Mouse (Mus musculus): ENCODE results near the gene Camta1. TPM values are rescaled to one million over a fixed set of nuclear protein-coding genes. Genes with fewer than 3 reads are reported as not detected.

Camta1 gene
- 15.8 and 19.2 TPM in 2 replicates for polyA plus RNA-seq (2012)

GRCm38 (mm10) chr4:151861806-151862739, at the start of gene Camta1:
Gene Camta1, minus strand, starts transcription at chr4:151861876.
- no peak for TF ChIP-seq GATA1 (IDR thresholded peaks at IDR 0.05; ENCODE audit: low read length)

- TF ChIP-seq GATA1 (IDR thresholded peaks at IDR 0.05; ENCODE audit: low read length), result no peak
Measured at GRCm38 (mm10) chr4:151908809-151909208, 47.1 kb upstream of the Camta1 start.

GRCm38 (mm10) chr4:151907577-151908343, 46.1 kb upstream of the Camta1 start:
- no peak for TF ChIP-seq GATA1 (IDR thresholded peaks at IDR 0.05; ENCODE audit: low read length)

DNA sequence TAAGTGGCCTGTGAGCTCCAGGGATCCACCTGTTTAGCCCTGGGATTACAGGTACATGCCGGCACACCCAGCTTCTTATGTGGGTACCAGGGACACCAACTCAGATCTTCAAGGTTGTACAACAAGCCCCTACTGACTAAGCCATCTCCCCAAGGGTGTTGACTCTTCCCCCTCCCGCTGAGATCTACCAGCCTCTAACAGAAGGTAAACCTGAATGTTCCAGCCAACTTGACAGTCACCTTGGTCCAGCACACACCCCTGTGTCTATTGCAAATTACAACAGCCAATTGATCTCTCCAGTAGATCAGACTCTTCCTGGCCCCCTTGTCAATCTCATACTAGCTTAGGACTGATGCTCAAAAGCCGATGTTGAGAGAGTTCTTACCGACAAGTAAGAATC, 43.9 kb upstream of the Camta1 start:
- TF ChIP-seq GATA1 (IDR thresholded peaks at IDR 0.05; ENCODE audit: low read length), result no peak

GRCm38 (mm10) chr4:151904098-151904497, 42.4 kb upstream of the Camta1 start:
- no peak for TF ChIP-seq GATA1 (IDR thresholded peaks at IDR 0.05; ENCODE audit: low read length)

DNA sequence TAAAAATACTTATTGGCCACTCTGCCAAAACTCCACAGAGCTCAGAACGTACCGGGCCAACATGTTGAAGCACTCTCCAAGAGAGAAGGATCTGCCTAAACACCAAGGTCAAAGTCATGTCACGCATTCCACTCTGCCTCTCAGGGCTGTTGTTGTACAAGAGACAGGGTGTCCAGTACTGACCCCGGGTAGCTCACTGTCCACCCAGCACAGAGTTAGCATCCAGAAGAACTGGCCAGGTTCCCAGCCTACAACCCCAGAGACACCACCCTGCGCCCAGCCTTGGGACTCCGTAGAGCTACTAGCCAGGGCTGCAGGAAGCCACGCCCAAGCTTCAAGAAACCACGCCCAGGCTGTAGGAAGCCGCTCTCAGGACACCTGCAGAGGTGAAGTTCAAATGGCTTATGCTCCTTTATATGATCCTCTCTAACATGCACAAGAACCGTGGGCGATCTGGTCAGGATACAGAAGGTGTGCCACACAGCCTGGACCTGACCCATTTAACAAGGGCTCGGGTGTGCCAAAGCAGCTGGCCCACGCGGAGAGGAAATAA, 41.1 kb upstream of the Camta1 start:
- TF ChIP-seq GATA1 (IDR thresholded peaks at IDR 0.05; ENCODE audit: low read length), result no peak

GRCm38 (mm10) chr4:151902046-151902688, 40.5 kb upstream of the Camta1 start:
- TF ChIP-seq GATA1 (IDR thresholded peaks at IDR 0.05; ENCODE audit: low read length), result no peak

DNA sequence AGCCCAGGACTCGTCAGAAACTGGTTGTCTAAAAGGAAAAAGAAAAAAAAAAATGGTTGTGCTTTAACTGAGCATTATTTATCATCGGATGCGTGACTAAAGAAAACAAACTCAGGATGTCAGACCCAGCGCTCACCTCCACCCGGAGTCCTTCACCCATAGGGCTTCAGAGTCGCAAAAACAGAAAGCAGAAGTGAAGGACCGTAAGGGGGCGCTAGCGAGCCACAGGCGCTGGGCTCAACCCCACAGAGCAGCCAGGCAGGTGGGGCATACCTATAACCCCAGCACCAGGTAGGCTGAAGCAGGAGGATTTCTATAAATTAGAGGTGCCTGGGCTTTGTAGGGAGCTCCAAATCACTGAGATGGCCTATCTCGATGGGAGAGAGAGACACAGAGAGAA, 39.7 kb upstream of the Camta1 start:
- no peak for TF ChIP-seq GATA1 (IDR thresholded peaks at IDR 0.05; ENCODE audit: low read length)

GRCm38 (mm10) chr4:151900735-151901134, 39.1 kb upstream of the Camta1 start:
- TF ChIP-seq GATA1 (IDR thresholded peaks at IDR 0.05; ENCODE audit: low read length), result no peak

DNA sequence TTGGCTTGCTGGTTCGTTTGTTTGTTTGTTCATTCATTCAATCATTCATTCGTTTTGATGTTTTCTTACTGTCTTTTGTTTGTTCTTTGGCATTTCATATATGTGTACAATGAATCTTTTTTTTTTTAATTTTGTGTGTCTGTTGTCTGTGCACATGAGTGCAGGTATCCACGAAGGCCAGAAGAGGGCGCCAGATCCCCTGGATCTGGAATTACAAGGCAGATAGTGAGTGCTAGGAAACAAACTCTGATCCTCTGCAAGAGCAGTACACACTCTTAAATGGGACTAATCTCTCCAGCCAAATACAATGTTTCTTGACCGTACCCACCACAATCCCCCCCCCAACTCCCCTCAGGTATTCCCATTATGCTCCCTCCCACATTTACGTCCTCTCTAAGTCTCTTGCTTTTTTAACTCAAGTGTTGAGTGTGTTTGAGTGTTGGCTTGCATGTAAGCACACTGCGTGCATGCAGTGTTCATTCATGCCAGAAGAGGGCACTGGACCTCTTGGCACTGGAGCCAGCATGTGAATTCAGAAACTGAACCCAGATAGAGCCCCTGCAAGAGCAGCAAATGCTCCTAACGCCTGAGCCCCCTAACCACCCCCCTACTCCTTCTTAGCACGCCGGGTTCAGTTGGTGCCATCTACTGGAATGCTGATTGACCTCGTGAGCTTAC, 38.2 kb upstream of the Camta1 start:
- TF ChIP-seq GATA1 (IDR thresholded peaks at IDR 0.05; ENCODE audit: low read length), result no peak

DNA sequence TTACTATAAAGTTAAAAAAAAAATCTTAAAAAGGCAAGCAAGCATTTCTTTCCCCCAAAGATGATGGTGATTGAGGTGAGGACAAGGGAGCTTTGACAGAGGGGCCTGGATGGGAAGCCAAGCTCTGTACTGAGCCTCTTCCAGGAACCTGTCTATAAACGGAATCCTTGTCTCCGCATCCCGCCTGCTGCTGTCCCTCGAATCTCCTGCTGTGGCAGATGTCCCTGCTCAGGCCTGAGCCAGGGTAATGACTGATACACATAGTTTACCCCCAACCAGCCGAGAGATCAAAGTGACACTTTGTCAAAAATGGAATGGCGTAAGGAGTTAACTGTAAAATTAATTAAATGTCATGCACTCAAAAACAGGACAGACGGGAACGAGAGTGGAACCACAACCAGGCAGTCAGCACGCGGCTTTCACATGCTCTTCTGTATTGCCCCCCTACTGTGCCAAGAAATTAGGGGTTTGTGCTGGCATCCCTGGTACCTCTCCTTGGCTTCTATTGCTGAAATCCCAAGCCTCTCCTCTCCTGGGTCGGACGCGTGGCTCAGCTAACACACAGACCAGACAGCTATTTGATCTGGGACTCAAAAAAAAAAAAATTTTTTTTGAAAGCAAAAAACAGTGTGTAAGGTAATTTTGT, 37.0 kb upstream of the Camta1 start:
- no peak for TF ChIP-seq GATA1 (IDR thresholded peaks at IDR 0.05; ENCODE audit: low read length)

GRCm38 (mm10) chr4:151897069-151897617, 35.5 kb upstream of the Camta1 start:
- no peak for TF ChIP-seq GATA1 (IDR thresholded peaks at IDR 0.05; ENCODE audit: low read length)

DNA sequence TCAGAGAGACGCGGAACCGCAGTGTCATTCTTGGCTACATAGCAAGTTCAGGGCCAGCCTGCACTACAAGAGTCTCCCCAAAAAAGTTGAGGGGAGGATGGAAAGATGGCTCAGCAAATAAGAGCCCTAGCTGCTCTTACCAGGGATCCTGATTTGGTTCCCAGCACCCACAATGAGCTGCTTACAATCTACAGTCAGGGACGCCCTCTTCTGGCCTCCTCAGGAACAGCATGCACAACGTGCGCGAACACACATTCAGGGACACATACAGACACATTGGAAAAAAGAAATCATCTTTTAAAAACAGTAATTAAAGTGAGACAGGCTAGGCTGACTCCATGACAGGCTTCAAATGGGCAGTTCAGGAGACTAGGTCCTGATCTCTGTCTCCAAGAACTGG, 33.9 kb upstream of the Camta1 start:
- no peak for TF ChIP-seq GATA1 (IDR thresholded peaks at IDR 0.05; ENCODE audit: low read length)

- TF ChIP-seq GATA1 (IDR thresholded peaks at IDR 0.05; ENCODE audit: low read length), result no peak
Measured at GRCm38 (mm10) chr4:151894926-151895325, 33.2 kb upstream of the Camta1 start.
